Mouse (Mus musculus) left cerebral cortex, postnatal 14 days (tissue): ENCODE measurements around the gene Hoxb4. TPM values are rescaled to one million over a fixed set of nuclear protein-coding genes. Genes with fewer than 3 reads are reported as not detected.

Experiments used
- DNase-seq, 2 experiments: peaks; one replicate each; pipeline ENCODE4 v3.0.0; 2021 to 2022; ENCODE audit warnings: low spot score in 2 of 2, mixed read lengths in 1 of 2
- intact Hi-C: fragments of 180-260 bp; cut with DNase I; formaldehyde crosslinking; loops from one replicate; pipeline ENCODE4 v1.15.1; 2025
- microRNA-seq, 2 experiments: library from miRNA; unstranded; fragments of <30 nt; microRNA quantifications; one replicate each; pipeline ENCODE4 v1.2.0; 2022
- total RNA-seq, 2 experiments: library from RNA; stranded (reverse); gene quantifications; 2 replicates each; pipeline ENCODE4 v1.2.3; 2021

Hoxb4 gene
- total RNA-seq, 2 experiments from 2014 or later: not detected

DNA sequence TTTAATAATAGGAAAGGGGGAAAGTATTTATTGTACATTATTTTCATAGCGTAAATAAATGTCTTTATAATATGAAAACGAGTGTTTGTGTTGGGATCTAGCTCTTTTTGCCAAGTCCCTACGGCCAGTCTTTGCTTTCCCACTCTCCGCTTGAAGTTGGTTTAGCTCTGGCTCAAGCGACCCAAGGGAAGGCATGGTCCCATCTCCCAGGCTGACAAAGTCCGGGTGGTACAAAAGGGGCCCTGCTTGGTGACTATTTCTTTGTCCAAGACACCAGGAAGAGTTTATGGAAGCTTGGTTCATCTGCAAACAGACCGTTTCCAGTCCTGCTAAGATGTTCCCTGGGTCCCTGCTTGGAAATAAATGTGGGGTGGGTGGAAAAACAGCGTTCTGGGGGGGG, 35.9 kb downstream of the Hoxb4 start:
- intact Hi-C loops: no loop called here
- DNase-seq: no peak

DNA sequence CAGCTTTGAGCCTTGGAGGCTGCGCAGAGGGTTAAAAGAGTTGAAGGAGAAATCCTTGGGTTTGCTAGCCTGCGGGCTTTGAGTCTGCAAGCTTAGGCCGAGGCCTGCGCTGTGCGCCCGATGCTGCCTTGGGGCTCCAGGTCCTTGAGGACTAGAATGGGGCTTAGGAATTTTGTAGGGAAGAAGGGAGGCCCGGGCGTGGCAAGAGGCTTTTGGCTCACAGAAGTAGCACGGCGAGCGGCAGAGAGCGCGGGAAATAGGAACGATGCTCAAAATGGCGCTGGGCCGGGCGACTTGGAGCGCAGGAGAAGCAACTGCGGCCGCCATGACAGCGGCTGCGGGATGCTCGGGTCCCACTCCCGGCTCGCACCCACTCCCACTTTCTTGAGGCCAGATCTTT, 36.3 kb downstream of the Hoxb4 start:
- intact Hi-C loops: no loop called here
- no peak for DNase-seq

DNA sequence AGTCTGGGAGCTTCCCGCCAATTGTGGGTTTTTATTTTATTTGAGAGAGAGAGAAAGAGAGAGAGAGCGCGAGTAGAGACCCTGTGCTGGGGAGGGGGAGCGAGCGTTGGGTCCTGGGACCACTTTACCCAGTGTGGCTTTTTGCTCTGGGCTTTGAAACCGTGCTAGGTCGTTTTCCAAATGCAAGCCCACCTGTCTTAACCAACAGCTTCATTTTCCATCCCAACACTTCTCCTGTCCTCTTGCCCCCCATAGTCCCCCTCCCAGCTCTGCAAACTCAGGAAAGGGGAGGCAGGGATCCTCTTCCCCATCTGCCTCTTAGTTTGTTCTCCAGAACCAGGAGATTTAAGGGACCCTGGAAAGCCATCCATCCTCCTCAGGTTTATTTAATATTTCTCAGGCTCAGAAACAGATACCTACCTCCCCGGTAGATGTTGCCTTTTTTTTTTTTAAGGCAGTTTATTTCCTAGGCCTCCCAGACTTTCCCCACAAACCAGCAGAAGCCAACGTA, 36.8 kb downstream of the Hoxb4 start:
- intact Hi-C loops: no loop called here
- no peak for DNase-seq

DNA sequence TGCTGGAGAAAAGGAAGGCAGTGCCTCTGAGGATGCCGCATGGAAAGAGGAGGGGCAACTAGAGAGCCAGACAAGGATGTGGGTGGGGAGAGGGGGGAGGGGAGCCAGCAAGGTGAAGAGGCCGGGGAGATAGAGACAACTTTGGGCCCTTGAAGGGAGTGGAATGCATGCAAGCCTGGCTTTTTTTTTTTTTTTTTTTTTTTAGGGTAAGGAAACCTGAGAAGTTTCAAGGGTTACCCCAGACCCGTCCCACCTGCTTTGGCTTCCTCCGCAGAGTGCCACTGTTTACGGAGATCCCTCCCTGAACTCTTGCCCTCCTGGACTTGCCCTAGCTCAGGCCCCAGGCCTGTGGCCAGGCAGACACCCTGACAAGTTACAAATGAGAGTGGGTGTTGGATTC, 45.7 kb downstream of the Hoxb4 start:
- DNase-seq: no peak
- intact Hi-C loops: no loop called here

DNA sequence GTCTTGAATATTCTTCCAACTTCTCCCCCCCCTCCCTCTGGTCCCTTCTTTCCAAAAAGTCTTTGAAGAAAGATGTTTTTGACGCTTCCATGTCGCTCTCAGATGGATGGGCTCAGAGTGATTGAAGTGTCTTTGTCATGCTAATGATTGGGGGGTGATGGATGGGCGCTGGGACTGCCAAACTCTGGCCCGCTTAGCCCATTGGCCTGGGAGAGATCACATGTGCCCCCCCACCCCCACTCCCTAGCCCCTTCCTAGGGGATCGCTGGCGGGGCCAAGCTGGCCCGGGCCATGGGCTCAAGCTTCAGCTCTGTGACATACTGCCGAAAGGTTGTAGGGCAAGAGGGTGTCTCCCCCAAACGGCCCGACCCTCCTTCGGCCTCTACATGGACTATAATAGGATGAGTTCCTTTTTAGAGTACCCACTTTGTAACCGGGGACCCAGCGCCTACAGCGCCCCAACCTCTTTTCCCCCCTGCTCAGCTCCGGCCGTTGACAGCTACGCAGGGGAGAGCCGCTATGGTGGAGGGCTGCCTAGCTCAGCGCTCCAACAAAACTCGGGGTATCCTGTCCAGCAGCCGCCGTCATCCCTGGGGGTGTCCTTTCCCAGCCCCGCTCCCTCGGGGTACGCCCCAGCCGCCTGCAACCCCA, 47.5 kb downstream of the Hoxb4 start, which contains the start of gene Hoxb1:
Gene Hoxb1 (plus strand): TSS at position 312 of the 651 bp plus-strand sequence.
- intact Hi-C loops: no loop called here
- no peak for DNase-seq

DNA sequence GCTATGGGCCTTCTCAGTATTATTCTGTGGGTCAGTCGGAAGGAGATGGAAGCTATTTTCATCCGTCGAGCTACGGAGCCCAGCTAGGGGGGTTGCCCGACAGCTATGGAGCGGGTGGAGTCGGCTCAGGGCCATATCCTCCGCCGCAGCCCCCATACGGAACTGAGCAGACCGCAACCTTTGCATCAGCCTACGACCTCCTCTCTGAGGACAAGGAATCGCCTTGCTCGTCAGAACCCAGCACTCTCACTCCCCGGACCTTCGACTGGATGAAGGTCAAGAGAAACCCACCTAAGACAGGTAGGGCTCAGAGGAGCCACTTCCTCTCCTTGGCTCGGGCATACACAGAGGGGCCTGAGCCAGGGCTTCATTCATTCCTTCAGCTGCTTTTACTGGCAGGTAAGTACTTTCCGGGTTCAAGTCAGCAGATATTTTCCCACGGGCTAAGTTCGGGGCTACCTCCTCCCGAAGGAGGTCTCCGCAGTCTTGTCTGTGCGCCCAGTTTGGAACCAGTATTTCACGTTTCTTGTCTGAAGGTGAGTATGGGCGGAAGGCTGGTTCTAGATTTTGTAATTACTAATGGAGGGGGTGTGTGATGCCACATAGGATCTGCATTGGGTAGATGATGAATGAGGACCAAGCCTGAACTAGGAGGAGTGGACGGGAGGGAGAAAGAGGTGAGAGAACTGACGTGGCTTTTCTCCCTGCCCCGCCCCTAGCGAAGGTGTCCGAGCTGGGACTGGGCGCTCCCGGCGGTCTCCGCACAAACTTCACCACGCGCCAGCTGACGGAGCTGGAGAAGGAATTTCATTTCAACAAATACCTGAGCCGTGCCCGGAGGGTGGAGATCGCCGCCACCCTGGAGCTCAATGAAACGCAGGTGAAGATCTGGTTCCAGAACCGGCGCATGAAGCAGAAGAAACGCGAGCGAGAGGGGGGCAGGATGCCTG, 48.3 kb downstream of the Hoxb4 start:
- DNase-seq: no peak
- intact Hi-C loops: no loop called here

DNA sequence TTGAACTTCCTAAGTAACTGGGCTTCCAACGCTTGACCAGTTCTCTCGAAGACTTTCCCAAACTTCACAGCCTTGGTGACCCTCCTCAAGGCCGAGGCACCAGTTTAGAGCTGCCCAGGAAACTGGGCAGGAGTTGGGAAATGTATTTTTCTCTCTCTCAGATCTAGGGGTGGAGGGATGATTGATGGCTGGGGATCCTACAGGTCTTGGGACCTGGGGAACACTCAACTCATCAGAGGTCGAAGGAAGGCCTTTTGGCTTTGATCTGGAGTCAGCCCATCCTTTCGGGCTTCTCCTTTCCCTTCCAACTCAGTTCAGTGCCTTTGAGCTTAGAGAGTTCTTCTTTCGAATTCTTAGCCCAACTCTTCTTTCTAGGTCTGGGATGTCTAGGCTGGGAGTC, 49.1 kb downstream of the Hoxb4 start:
- intact Hi-C loops: no loop called here
- no peak for DNase-seq

DNA sequence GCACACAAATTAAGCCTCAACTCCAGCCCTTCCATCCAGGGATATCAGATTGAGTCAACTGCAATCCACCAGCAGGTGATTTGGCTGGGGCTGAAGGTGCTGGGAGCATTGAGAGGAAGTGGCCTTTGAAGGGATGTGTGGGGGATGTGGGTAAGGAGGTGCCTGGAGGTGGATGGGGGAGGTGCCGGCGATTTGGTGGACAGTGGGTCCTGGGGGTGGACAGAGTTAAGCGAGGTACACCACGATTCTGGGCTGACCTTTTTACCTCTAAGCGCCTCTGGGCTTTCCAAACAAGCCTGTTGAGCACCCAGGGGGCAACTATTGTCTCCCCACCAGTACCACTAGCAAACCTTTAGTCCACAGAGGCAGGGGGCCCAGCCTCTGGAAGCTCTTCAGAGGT, 50.6 kb downstream of the Hoxb4 start:
- no peak for DNase-seq
- intact Hi-C loops: no loop called here

DNA sequence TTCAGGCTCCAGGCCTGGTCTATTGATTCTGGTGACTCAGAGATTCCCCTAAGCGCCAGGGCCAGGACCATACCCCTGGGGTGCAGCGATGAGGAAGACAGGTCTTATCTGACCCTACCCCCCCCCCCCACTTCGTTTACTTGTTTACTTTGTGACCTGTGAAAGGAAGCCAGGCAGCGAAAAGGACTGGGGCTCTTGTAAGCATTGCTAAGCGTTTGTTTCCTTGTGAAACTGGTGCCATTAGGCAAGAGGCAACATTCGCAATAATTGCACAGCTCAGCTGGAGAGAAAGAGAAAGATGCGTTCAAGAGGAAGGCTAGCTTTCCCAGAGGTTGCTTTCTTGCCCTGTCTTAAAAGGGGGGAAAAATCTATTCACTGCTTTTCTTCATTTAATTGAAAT, 51.1 kb downstream of the Hoxb4 start:
- intact Hi-C loops: no loop called here
- no peak for DNase-seq

Small RNA genes lying within 50 kb of the gene (microRNA-seq; reads per million reads assigned to microRNA genes)
- gene Mir10a: 1.8 to 10.4 reads per million in 2 experiments

Other genes with a start within 250 kb of the Hoxb4 start
- 100 to 1,000 TPM; 590 to 620 TPM for gene Atp5g1, start 242.6 kb upstream of the Hoxb4 start, total RNA-seq
- not detected for gene Calcoco2, start 206.3 kb upstream of the Hoxb4 start, total RNA-seq
- under 1 TPM; 0.18 to 0.27 TPM for gene Ttll6, start 184.5 kb upstream of the Hoxb4 start, total RNA-seq
- not detected for gene Hoxb13, start 124.0 kb upstream of the Hoxb4 start, total RNA-seq
- not detected for gene Hoxb9, start 46.8 kb upstream of the Hoxb4 start, total RNA-seq
- gene Hoxb8, start 36.4 kb upstream of the Hoxb4 start, total RNA-seq: not detected
- not detected for gene Hoxb7, start 31.6 kb upstream of the Hoxb4 start, total RNA-seq
- gene Hoxb6, start 25.8 kb upstream of the Hoxb4 start, total RNA-seq: not detected
- not detected for gene Hoxb5, start 14.9 kb upstream of the Hoxb4 start, total RNA-seq
- not detected for gene Hoxb3, start 5.1 kb downstream of the Hoxb4 start, total RNA-seq
- not detected for gene Hoxb2, start 32.3 kb downstream of the Hoxb4 start, total RNA-seq
- not detected for gene Hoxb1, start 47.5 kb downstream of the Hoxb4 start, total RNA-seq
- 1 to 10 TPM; 2.2 to 2.4 TPM for gene Skap1, start 146.3 kb downstream of the Hoxb4 start, total RNA-seq